Mouse (Mus musculus): ENCODE measurements around the gene Ntn1. TPM values are rescaled to one million over a fixed set of nuclear protein-coding genes. Genes with fewer than 3 reads are reported as not detected.

Ntn1 gene
- polyA plus RNA-seq (2012; fragmentation: generic; extraction: Trizol), result 15.6 TPM

DNA sequence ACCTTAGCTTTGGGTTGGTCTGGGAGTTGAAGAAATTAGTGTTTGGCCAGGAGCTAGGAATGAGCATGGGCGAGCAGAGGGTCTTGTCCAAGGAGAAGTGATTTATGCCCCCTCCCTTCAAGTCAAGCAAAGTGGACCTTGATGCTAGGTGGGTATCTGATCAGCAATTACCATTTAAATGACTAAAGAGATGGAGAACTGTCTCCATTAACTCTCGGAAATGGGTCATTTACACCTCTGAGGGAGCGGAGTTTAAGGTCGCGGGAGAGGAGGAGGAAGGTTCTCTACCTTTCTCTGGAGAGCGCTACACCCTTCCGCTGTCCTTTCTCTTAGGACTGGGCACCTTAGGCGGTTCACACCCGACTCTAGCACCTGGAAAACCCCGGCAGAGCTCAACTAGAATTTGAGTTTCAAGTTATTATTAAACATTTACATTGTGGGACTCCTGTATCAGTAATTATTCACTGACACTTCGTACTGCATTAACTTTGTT lies at the start of gene Ntn1:
Gene Ntn1 (minus strand): TSS at position 97 of the 493 bp plus-strand sequence.
- H3K79me2 ChIP-seq (ENCODE audit: control insufficient read depth, insufficient read depth), result no peaks in the 10 kb centered on the region
- no peak within 1 kb of the TSS for H3K4me3 ChIP-seq
- peak within 1 kb of the TSS; percentile 60 for H3K4me2 ChIP-seq (ENCODE audit: low read depth)
- no peaks in the 10 kb centered on the region for H3K27me3 ChIP-seq (ENCODE audit: control insufficient read depth, insufficient read depth, insufficient read length)
- peak within 1 kb of the TSS; percentile 41 for H3ac ChIP-seq (ENCODE audit: control insufficient read depth, insufficient read length)
- H3K36me3 ChIP-seq (ENCODE audit: control insufficient read depth, insufficient read depth), result no peaks in the 10 kb centered on the region
- TF ChIP-seq MYOG (IDR thresholded peaks at IDR 0.05; ENCODE audit: control insufficient read depth in 1 of 3, insufficient read depth in 1 of 3, insufficient read length in 2 of 3, low read depth in 2 of 3) (no peak), POLR2A (IDR thresholded peaks at IDR 0.05; ENCODE audit: insufficient read length, low read depth) (no peak), POLR2AphosphoS2 (IDR thresholded peaks at IDR 0.05; ENCODE audit: insufficient read length, low read depth) (no peak), TCF12 (IDR thresholded peaks at IDR 0.05; ENCODE audit: insufficient read depth, poor library complexity, severe bottlenecking) (no peak), TCF3 (IDR thresholded peaks at IDR 0.05; ENCODE audit: insufficient read length, low read depth) (no peak), SRF (IDR thresholded peaks at IDR 0.05; ENCODE audit: control insufficient read depth, insufficient read length, low read depth) (no peak), MYOD1 (IDR thresholded peaks at IDR 0.05; ENCODE audit: control insufficient read depth in 1 of 3, insufficient read length in 2 of 3, low read depth in 2 of 3) (no peak), CEBPB (IDR thresholded peaks at IDR 0.05; ENCODE audit: insufficient read depth, poor library complexity, severe bottlenecking) (no peak), MAX (IDR thresholded peaks at IDR 0.05; ENCODE audit: low read depth) (no peak), REST (IDR thresholded peaks at IDR 0.05; ENCODE audit: insufficient read depth, insufficient read length) (no peak)

DNA sequence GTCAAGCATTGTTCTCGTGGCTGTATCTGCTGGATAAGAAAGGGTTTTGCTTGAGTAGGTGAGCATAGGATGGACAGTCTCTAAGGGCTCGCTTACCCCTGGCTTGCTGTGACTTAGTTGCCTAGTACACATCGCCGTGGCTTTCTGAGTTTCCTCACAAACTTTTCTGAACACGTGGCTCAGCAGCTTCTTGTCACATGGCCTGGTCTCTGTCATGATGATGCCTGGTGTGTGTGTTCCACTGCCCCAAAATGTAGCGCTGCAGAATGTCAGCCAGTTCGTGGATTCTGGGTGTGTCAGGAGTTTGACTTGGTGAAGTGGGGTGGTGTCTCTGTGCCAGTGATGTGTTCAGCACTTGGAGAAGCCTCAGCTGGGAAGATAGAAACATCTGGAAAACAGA lies 47.7 kb upstream of the Ntn1 start:
- Histone ChIP-seq H3ac (ENCODE audit: control insufficient read depth, insufficient read length) (no peak overlapping the region), H3K4me2 (ENCODE audit: low read depth) (no peak overlapping the region), H3K36me3 (ENCODE audit: control insufficient read depth, insufficient read depth) (no peaks in the 10 kb centered on the region), H3K4me3 (no peak overlapping the region), H3K27me3 (ENCODE audit: control insufficient read depth, insufficient read depth, insufficient read length) (no peaks in the 10 kb centered on the region), H3K79me2 (ENCODE audit: control insufficient read depth, insufficient read depth) (no peaks in the 10 kb centered on the region)
- TF ChIP-seq MYOG (IDR thresholded peaks at IDR 0.05; ENCODE audit: control insufficient read depth in 1 of 3, insufficient read depth in 1 of 3, insufficient read length in 2 of 3, low read depth in 2 of 3) (no peak), MYOD1 (IDR thresholded peaks at IDR 0.05; ENCODE audit: control insufficient read depth in 1 of 3, insufficient read length in 2 of 3, low read depth in 2 of 3) (no peak), POLR2A (IDR thresholded peaks at IDR 0.05; ENCODE audit: insufficient read length, low read depth) (no peak), REST (IDR thresholded peaks at IDR 0.05; ENCODE audit: insufficient read depth, insufficient read length) (no peak), SRF (IDR thresholded peaks at IDR 0.05; ENCODE audit: control insufficient read depth, insufficient read length, low read depth) (no peak), TCF3 (IDR thresholded peaks at IDR 0.05; ENCODE audit: insufficient read length, low read depth) (no peak), USF1 (IDR thresholded peaks at IDR 0.05; ENCODE audit: low read depth) (no peak), POLR2AphosphoS2 (IDR thresholded peaks at IDR 0.05; ENCODE audit: insufficient read length, low read depth) (no peak), TCF12 (IDR thresholded peaks at IDR 0.05; ENCODE audit: insufficient read depth, poor library complexity, severe bottlenecking) (no peak), E2F4 (IDR thresholded peaks at IDR 0.05; ENCODE audit: insufficient read depth) (no peak), MAX (IDR thresholded peaks at IDR 0.05; ENCODE audit: low read depth) (no peak), CEBPB (IDR thresholded peaks at IDR 0.05; ENCODE audit: insufficient read depth, poor library complexity, severe bottlenecking) (no peak)

- H3K4me2 ChIP-seq (ENCODE audit: low read depth), result peak overlapping the region; percentile 79
- TF ChIP-seq USF1 (IDR thresholded peaks at IDR 0.05; ENCODE audit: low read depth) (no peak), TCF12 (IDR thresholded peaks at IDR 0.05; ENCODE audit: insufficient read depth, poor library complexity, severe bottlenecking) (no peak), CEBPB (IDR thresholded peaks at IDR 0.05; ENCODE audit: insufficient read depth, poor library complexity, severe bottlenecking) (no peak), REST (IDR thresholded peaks at IDR 0.05; ENCODE audit: insufficient read depth, insufficient read length) (no peak), TCF3 (IDR thresholded peaks at IDR 0.05; ENCODE audit: insufficient read length, low read depth) (no peak), MAX (IDR thresholded peaks at IDR 0.05; ENCODE audit: low read depth) (no peak), POLR2AphosphoS2 (IDR thresholded peaks at IDR 0.05; ENCODE audit: insufficient read length, low read depth) (no peak), MYOD1 (IDR thresholded peaks at IDR 0.05; ENCODE audit: control insufficient read depth in 1 of 3, insufficient read length in 2 of 3, low read depth in 2 of 3) (no peak), POLR2A (IDR thresholded peaks at IDR 0.05; ENCODE audit: insufficient read length, low read depth) (no peak), E2F4 (IDR thresholded peaks at IDR 0.05; ENCODE audit: insufficient read depth) (no peak), MYOG (IDR thresholded peaks at IDR 0.05; ENCODE audit: control insufficient read depth in 1 of 3, insufficient read depth in 1 of 3, insufficient read length in 2 of 3, low read depth in 2 of 3) (no peak), SRF (IDR thresholded peaks at IDR 0.05; ENCODE audit: control insufficient read depth, insufficient read length, low read depth) (no peak)
- H3K27me3 ChIP-seq (ENCODE audit: control insufficient read depth, insufficient read depth, insufficient read length), result no peaks in the 10 kb centered on the region
- no peak overlapping the region for H3ac ChIP-seq (ENCODE audit: control insufficient read depth, insufficient read length)
- no peaks in the 10 kb centered on the region for H3K36me3 ChIP-seq (ENCODE audit: control insufficient read depth, insufficient read depth)
- no peaks in the 10 kb centered on the region for H3K79me2 ChIP-seq (ENCODE audit: control insufficient read depth, insufficient read depth)
- no peak overlapping the region for H3K4me3 ChIP-seq
Observed at GRCm38 (mm10) chr11:68447242-68447641, 46.6 kb upstream of the Ntn1 start.

DNA sequence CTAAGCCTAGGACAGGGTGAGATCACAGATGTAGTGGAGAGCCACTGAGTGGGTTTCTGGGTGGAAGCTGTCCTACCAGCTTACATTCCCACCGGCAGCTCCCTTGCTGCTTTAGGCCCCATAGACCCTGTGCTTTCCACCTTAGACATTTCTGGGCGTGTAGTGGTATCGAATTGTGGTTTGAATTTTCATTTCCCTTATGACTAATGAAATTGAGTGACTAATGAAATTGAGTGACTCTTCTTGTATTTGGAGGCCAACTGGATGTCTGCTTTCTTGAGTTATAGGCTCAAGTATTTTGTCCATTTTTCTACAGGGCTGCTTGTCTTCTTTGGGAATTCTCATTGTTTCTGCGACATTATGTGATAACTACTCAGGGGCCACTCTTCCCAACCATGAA lies 45.9 kb upstream of the Ntn1 start:
- Histone ChIP-seq H3K36me3 (ENCODE audit: control insufficient read depth, insufficient read depth) (no peaks in the 10 kb centered on the region), H3K27me3 (ENCODE audit: control insufficient read depth, insufficient read depth, insufficient read length) (no peaks in the 10 kb centered on the region), H3K4me2 (ENCODE audit: low read depth) (peak overlapping the region; percentile 79), H3ac (ENCODE audit: control insufficient read depth, insufficient read length) (no peak overlapping the region), H3K4me3 (no peak overlapping the region), H3K79me2 (ENCODE audit: control insufficient read depth, insufficient read depth) (no peaks in the 10 kb centered on the region)
- TF ChIP-seq USF1 (IDR thresholded peaks at IDR 0.05; ENCODE audit: low read depth) (no peak), MYOD1 (IDR thresholded peaks at IDR 0.05; ENCODE audit: control insufficient read depth in 1 of 3, insufficient read length in 2 of 3, low read depth in 2 of 3) (no peak), TCF3 (IDR thresholded peaks at IDR 0.05; ENCODE audit: insufficient read length, low read depth) (no peak), E2F4 (IDR thresholded peaks at IDR 0.05; ENCODE audit: insufficient read depth) (no peak), CEBPB (IDR thresholded peaks at IDR 0.05; ENCODE audit: insufficient read depth, poor library complexity, severe bottlenecking) (no peak), MAX (IDR thresholded peaks at IDR 0.05; ENCODE audit: low read depth) (no peak), TCF12 (IDR thresholded peaks at IDR 0.05; ENCODE audit: insufficient read depth, poor library complexity, severe bottlenecking) (no peak), SRF (IDR thresholded peaks at IDR 0.05; ENCODE audit: control insufficient read depth, insufficient read length, low read depth) (no peak), MYOG (IDR thresholded peaks at IDR 0.05; ENCODE audit: control insufficient read depth in 1 of 3, insufficient read depth in 1 of 3, insufficient read length in 2 of 3, low read depth in 2 of 3) (no peak)

Measured in myocyte (in vitro differentiated cells).